Mouse (Mus musculus) CD4-positive, CD25-positive, alpha-beta regulatory T cell, adult 2 months (primary cell): ENCODE data around the gene Dqx1.
A peak's percentile ranks its signal among the peaks of the same experiment; 100 is the strongest.

Experiments used
- DNase-seq: peaks from one replicate; pipeline ENCODE4 v3.0.0-alpha.2; 2012; ENCODE audit warnings: low read depth, low spot score

Dqx1 gene

GRCm38 (mm10) chr6:83070311-83071219, 12.9 kb downstream of the Dqx1 start:
- peak; percentile 47 for DNase-seq

- no peak for DNase-seq
These were observed 13.6 kb downstream of the Dqx1 start for GRCm38 (mm10) chr6:83071220-83071619.

GRCm38 (mm10) chr6:83074979-83075378, 17.3 kb downstream of the Dqx1 start:
- peak; percentile 71 for DNase-seq

GRCm38 (mm10) chr6:83077630-83078323, 20.1 kb downstream of the Dqx1 start, which contains the start of gene Pcgf1:
Gene Pcgf1 (plus strand): TSS chr6:83077869.
- peak; percentile 50 for DNase-seq

GRCm38 (mm10) chr6:83078324-83078858, 20.7 kb downstream of the Dqx1 start:
- DNase-seq: peak; percentile 99

DNA sequence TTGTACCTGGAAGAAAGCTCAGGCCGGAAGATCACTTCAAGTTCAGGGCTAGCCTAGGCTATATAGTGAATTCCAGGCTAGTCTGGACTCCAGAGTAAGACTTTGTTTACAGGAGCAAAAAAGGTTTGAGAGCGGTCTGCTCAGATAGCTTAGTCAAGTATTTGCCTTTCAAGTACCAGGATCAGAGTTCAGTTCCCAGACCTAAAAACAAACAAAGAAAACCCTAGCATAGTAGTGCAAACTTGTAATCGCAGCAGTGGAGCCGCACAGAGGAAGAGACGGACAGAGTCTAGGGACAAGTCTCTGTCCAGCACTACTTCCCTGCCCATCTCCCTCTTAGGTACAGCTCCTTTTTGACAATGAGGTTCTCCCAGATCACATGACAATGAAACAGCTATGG, 22.6 kb downstream of the Dqx1 start:
- no peak for DNase-seq

DNA sequence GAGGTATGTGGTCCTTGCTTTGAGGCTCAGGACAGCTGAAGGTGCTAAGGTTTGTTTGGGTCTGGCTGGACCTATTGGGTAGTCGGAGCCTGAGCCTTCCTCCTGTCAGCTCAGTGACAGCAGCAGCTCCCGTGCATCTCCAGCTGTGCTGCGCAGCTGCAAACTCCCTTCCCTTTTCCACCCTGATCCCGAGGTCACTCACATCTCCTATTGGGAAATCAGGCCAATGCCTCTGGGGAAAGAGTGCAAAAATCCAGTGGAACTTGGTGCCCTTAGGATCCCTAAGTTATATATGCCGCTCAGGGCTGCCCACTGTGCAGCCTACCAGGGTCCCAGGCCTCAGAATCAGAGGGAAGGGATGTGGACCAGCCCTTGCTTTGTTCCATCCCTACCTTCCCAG, 25.9 kb downstream of the Dqx1 start:
- DNase-seq: no peak

GRCm38 (mm10) chr6:83084477-83084876, 26.8 kb downstream of the Dqx1 start:
- no peak for DNase-seq

- DNase-seq: peak; percentile 38
These were observed 28.7 kb downstream of the Dqx1 start, which contains the start of gene Lbx2 for GRCm38 (mm10) chr6:83086121-83087035. Gene Lbx2 (plus strand): TSS chr6:83086367.

- DNase-seq: no peak
These were observed 29.7 kb downstream of the Dqx1 start for GRCm38 (mm10) chr6:83087205-83087925.

DNA sequence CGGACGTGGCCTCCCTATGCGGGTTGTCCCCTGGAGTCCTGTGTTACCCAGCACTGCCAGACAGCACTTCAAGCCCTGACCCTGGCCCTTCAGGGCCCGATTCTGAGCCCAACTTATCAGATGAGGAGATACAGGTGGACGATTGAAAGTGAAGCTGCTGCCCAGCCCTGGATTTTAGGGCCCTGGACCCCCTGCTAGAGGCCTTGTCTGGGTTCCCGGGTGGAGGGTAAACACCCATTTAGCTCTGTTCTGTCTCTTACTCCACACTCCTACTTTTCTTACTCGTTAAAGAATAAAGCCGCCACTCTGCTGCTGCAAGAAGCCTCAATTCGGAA, 30.2 kb downstream of the Dqx1 start:
- no peak for DNase-seq

DNA sequence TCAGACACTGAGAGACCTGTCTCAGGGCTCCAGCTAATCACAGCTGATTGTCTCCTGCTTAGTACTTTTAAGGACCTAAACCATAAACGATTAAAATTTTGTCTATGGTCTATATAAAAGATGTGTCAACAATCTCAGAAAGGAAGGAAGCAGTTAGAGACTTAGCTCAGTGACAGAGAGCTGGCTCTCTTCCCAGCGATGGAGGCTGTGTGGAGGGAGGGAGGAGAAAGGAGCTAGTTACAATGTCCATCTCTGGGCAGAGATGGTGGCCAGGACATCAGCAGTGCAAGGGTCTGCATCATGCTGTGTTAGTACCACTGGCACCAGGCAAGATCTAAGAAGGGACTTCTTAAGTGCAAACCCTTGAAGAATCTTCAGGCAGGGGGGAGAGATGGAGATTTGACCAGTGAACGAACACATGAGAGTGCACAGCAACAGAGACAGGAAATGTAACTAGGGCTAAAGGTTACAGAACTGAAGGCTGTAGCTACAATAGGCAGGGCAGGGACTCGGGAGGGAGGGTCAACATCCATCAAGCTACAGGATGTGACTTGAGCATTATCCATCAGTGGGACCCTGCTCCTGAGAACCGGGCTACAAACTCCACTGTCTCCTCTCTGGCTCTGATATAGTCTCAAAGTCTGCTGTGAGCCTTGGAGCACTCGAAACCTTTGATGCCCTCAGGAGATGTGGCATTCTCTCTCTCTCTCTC, 34.9 kb downstream of the Dqx1 start:
- DNase-seq: no peak

DNA sequence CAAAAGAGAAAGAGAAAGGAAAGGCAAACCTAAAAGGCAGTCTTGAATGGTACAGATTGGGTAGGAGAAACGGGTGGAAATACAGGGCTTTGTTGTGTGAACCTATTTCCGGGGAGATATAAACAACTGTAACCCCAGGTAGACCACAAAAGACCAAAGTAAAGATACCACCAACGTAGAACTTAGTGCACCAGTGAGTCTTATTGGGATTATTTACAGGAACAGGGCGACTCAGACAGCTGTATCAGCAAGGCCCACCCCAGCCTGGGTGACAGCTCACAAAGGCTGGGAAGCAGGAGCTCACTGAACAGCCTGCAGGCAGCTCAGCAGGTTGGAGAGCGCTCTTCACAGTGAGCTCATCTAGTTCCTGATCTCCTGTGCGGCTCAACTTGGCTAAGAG, 38.3 kb downstream of the Dqx1 start:
- peak; percentile 72 for DNase-seq

DNA sequence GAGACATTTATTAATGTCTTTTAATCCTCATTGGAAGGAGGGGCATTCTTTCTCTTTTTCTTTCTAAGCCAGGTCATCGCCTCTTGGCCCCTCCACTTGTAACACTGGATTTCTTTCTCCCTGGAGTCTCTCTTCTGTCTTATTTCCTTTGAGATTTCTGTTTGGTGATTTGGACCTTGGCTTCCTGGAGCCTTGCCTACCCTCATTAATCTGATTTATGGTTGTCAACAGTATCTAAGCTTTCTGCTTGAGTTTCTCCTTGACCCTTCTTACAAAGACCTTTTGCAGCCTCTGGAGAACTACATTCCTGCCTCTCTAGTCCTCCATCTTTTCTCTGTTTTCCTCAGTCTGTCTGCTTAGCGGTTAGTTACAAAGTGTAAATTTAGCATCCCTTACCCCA, 40.8 kb downstream of the Dqx1 start:
- no peak for DNase-seq

DNA sequence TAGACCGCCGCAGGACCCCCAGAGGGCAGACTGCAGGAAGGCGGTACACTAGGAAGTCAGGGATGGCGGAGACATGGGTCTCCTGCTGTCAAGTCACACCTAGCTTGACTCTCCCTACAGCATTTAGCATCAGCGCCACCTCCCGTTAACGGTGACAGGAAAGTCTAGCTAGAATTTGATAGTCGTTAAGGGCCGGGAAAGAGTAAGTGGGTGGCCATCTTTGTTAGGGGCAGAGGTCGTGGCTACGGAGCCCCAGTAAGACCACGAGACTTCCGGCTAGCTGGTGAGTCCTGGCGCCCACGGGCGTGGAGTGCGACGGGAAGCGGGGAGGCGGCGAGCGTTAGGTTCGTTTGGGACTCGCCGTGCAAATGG, 43.7 kb downstream of the Dqx1 start, which contains the start of the genes Ccdc142 and Gm42688:
Gene Ccdc142 (plus strand): TSS at position 286 of the 372 bp plus-strand sequence.
Gene Gm42688 (plus strand): TSS at position 302 of the 372 bp plus-strand sequence.
- DNase-seq: peak; percentile 93

- DNase-seq: peak; percentile 87
These were observed 44.3 kb downstream of the Dqx1 start for GRCm38 (mm10) chr6:83101688-83102556.

GRCm38 (mm10) chr6:83103130-83103650, 45.5 kb downstream of the Dqx1 start:
- DNase-seq: no peak

DNA sequence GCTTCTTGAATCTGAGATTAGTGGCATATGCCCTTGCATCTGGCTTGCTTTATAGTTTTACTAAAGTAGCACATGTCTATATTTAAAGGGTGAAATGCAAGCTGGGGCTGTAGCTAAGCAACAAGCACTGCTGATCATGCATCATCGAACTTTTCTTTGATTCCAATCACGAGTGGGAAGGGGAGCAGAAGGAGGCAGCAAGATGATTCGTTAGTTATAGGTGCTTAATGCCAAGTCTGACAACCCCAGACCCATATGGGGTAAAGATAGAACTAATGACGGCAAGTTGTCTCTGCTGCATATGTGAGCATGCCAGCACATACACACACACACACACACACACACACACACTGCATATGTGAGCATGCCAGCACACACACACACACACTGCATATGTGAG, 46.5 kb downstream of the Dqx1 start:
- no peak for DNase-seq
